Mouse (Mus musculus) cortical plate, adult 2 months (tissue): ENCODE results near the gene Gm20671. TPM values are rescaled to one million over a fixed set of nuclear protein-coding genes. Genes with fewer than 3 reads are reported as not detected.
A peak's percentile ranks its signal among the peaks of the same experiment; 100 is the strongest.
"Not testable (repeated sequence)": the region's sequence is repeated elsewhere in the genome, so short reads cannot be mapped to it uniquely, and the experiment has no call there.

Experiments used
- H3K27ac ChIP-seq: fragments of 200-500 bp; 2 replicates; pipeline ENCODE4 v1.5.1; 2012; ENCODE audit warnings: low read length, control low read depth, inconsistent platforms; ENCODE audit not compliant: insufficient read depth
- H3K4me1 ChIP-seq: fragments of 200-500 bp; 2 replicates; pipeline ENCODE4 v1.6.1; 2011; ENCODE audit warnings: low read length; ENCODE audit not compliant: control insufficient read depth, insufficient read depth
- H3K4me3 ChIP-seq: fragments of 200-500 bp; 2 replicates; pipeline ENCODE4 v1.5.1; 2011; ENCODE audit warnings: mild to moderate bottlenecking, low read length, control low read depth; ENCODE audit not compliant: insufficient read depth
- CTCF ChIP-seq: fragments of 200-500 bp; IDR thresholded peaks from 2 replicates; pipeline ENCODE4 v1.5.1; 2011; ENCODE audit warnings: mild to moderate bottlenecking, control low read depth, low read length; ENCODE audit not compliant: insufficient read depth; ENCODE audit errors: extremely low read depth
- POLR2A ChIP-seq: fragments of 200-500 bp; IDR thresholded peaks from 2 replicates; pipeline ENCODE4 v1.6.1; 2011; ENCODE audit warnings: mild to moderate bottlenecking, low read length, control low read depth; ENCODE audit not compliant: insufficient read depth; ENCODE audit errors: extremely low read depth
- polyA plus RNA-seq: library from polyadenylated mRNA; depleted of rRNA; stranded (reverse); fragments of >200 nt; gene quantifications from 2 replicates; pipeline ENCODE4 v1.2.3, GENCODE M21; 2012

Gm20671 gene
- polyA plus RNA-seq, 1 experiment: not detected

DNA sequence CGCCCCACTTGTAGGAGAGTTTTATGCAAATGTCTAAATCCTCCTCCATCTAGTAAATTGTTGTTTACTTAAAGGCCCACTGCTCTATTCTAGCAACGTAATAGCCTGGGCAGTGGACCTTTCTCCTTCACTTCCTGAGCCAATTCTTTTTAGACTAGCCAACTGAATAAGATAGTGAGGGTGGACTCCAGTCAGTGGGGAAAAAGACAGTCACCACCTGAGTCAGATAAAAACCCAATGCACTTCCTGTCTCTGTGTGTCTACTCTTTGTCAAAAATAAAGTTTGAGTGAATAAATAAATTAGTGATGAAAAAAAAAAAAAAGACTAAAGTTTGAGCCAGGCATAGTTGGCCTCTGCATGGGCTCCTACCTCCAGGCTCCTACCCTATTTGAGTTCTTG, 67.2 kb downstream of the Gm20671 start:
- Histone ChIP-seq H3K4me1 (peaks cover 2% of the 10 kb centered on the region; the same call in 1 of the 2 replicates), H3K27ac (no peak overlapping the region), H3K4me3 (no peak overlapping the region)
- TF ChIP-seq CTCF (no peak), POLR2A (no peak)

DNA sequence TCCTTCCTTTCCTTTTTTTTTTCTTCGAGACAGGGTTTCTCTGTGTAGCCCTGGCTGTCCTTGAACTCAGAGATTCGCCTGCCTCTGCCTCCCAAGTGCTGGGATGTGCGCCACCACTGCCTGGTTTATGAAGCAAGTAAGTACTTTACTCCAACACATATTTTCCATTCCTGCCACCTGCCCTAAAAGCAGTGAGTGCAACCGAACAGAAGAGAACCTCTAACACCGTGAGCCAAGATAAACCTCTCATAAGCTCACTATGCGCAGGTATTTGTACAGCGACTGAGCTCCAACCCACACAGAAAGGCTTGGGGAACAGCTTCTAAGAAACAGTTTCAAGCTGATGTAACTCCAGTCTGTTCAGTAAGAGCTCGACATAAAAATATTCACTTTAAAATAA, 70.8 kb downstream of the Gm20671 start:
- Histone ChIP-seq H3K4me3 (no peak overlapping the region), H3K27ac (no peak overlapping the region), H3K4me1 (peaks cover 4% of the 10 kb centered on the region; the same call in 1 of the 2 replicates)
- TF ChIP-seq POLR2A (no peak), CTCF (no peak)

DNA sequence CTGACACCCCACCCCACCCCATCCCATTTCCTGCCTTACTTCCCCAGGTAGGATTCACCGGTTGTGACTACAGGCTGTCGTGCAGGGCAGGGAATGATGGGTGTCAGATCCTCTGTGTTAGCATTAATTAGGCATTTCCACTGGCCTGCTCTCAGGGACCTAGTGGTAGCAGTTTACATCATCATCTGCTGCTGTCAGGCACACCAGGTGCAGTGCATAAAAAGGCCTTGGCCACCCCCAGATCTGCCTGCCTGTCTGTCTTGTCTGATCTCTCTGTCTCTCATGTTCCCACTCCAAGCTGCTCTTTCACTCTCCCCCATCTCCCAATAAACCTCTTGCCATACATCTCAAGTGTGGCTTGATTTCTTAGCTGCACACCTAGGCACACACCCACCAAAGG, 75.2 kb downstream of the Gm20671 start:
- TF ChIP-seq CTCF (no peak), POLR2A (no peak)
- H3K4me1 ChIP-seq: peaks cover 2% of the 10 kb centered on the region; the same call in 1 of the 2 replicates
- H3K4me3 ChIP-seq: no peak overlapping the region
- H3K27ac ChIP-seq: no peak overlapping the region

DNA sequence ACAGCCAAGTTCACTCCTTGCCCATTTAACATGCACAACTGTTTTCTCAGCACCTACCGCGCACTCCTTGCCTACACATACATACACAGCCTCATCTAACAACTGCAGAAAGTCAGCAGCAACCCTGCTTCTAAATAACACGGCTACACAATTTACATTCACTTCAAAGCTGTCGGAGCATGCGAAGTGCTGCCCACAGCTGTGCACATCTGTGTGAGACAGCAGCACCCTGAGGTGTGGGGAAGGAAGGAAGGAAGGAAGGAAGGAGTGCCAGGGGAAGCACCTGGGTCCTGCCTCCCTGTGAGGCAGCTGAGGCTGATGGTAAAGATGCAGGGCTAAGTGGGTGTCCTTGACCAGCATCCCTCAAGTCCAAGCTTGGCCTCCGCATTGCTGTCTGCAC, 78.0 kb downstream of the Gm20671 start:
- TF ChIP-seq POLR2A (no peak), CTCF (no peak)
- Histone ChIP-seq H3K4me1 (peaks cover 3% of the 10 kb centered on the region; the same call in 1 of the 2 replicates), H3K4me3 (no peak overlapping the region), H3K27ac (no peak overlapping the region)

DNA sequence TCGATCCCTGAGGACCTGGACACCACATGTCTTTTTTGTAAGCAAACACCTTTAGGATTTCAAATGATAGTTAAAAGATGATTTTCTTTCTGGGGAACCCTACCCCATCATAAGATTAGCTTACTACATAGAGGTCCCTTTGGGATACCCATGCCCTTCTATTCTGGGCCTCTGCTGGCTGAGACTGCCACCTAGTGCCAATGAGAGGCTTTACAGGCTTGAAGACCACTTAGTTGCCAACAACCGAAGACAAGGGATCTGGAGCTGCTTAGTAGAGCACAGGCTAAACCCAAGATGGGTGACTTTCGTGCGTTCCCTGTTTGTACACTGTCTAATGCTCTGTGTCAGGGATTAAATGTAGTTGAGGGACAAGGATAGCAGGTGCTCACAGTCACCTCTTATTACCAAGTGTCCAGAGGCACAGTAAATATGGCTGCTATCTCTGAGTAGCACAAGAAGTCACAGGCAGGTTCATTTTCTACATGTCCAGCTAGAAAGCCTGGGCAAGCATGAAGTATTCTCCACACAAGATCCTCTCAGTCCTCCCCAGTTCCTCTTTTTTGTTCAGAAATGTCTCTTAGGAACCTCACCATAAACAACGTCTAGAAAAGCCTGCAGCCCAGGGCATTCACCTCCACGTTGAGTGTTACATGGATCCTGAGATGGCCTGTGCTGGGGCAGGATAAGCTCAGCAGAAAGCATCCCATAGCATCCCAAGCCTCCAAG, 79.1 kb downstream of the Gm20671 start:
- Histone ChIP-seq H3K4me1 (peaks cover 3% of the 10 kb centered on the region; the same call in 1 of the 2 replicates), H3K27ac (no peak overlapping the region), H3K4me3 (no peak overlapping the region)
- TF ChIP-seq POLR2A (no peak), CTCF (peak; percentile 88)

DNA sequence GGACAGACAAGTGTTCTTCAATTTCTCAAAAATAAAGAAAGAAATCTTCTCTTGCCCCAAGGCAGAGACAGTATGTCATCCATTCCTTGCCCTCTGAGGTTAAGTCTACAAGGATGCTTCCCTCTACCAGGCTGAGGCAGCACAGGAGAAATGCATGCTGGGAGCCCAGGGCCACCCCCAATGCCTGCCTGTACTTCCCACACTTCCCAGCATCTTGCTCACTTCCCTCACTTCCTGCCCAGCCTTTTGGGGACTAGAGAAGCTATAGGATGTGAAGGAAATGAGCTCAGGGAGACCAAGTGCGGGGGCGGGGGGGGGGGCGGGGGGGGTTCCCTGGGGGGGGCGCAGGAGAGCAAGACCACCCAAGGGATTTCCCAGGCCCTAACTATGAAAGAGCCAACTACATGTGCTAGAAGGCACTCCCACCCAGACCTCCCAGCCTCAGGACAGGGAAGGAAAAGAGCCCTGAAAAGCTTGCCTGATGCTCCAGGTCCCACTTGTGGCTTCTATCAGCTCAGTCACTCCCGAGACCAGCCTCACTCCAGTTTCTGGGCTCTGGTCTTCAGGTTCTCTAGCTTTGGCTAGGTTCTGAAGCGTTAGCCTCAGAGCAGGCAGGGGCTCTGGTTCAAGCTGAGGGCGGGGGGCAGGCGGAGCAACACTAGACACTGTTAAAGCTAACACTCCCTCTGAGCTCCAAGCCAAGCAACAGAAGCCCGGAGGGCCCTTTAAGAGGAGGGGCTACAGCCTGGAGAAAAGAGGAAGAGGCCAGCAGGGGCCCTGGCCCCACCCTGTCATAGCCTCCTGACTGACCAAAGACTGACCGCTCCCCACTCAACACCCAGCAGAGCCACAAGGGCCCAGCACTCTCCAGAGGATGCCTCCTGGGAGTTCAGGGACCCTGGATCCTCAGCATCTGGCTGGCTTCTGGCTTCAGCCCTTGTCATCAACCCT, 80.9 kb downstream of the Gm20671 start:
- no peak for TF ChIP-seq POLR2A
- TF ChIP-seq CTCF: no peak
- Histone ChIP-seq H3K4me3 (peak overlapping the region; percentile 30), H3K27ac (peak overlapping the region; percentile 57), H3K4me1 (peaks cover 6% of the 10 kb centered on the region)

DNA sequence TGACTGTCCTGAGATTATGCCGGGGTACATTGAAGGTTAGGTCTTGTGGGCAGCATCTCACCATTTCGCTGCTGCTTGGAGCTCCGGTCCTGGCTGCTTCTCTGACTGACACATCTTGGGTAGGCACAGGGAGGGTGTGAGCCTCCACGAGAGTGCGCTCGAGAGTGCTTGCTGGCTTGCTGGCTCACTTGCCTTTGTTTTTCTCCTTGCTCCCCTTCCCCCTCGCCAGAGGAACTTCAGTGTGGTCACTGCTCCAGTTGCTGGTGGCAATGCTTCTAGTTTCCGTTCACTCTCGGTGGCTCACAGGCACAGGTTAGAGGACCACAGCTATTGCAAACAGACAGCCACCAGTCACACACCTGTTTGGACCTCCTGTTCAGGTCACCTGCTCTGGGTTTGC, 84.8 kb downstream of the Gm20671 start:
- Histone ChIP-seq H3K4me1 (peaks cover 10% of the 10 kb centered on the region), H3K27ac (peak overlapping the region; percentile 71), H3K4me3 (peak overlapping the region; percentile 6; the same call in 1 of the 2 replicates)
- peak; percentile 76; the same call in 1 of the 2 replicates for TF ChIP-seq POLR2A
- peak; percentile 65 for TF ChIP-seq CTCF

DNA sequence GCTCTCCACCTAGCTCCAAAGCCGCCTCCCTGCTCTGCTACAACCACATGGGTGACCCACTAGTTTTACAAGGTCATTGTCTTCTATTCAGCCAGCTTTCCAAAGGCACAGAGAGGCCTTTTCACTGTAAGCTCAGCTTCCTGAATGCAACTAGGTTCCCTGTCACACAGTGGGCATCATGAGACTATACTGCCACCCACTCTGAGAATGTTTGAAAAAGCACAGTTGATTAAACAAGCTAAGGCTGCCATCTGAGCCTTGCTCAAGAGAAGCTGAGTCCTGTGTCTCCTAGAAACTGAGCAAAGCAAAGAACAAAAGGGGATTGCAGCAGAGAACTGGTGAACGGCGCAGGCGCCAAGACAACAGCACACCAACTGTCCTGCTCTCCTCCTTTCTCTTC, 85.5 kb downstream of the Gm20671 start:
- peak; percentile 37; the same call in 1 of the 2 replicates for TF ChIP-seq POLR2A
- H3K4me3 ChIP-seq: not testable (repeated sequence)
- Histone ChIP-seq H3K4me1 (peaks cover 10% of the 10 kb centered on the region), H3K27ac (peak overlapping the region; percentile 71)

DNA sequence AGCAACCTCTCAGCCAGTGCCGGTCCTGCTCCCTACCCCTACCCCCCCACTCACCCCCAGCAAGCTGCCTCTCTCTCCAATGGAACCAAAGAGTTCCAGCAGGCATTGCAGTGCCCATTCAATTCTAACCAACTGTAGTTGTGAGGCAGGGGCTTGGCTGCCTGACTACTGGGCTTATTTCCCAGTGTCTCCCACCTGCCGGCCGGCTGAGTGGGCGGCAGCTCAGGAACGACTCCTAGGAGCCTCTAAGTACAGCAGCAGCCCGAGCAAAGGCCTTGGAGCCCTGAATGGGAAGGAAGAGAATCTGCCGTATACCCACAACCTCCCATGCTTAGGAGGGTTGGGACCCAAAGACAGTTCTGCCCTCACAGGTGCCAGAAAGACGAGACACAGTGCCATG, 86.1 kb downstream of the Gm20671 start:
- not testable (repeated sequence) for H3K4me3 ChIP-seq
- H3K4me1 ChIP-seq: peaks cover 10% of the 10 kb centered on the region
- H3K27ac ChIP-seq: peak overlapping the region; percentile 86

DNA sequence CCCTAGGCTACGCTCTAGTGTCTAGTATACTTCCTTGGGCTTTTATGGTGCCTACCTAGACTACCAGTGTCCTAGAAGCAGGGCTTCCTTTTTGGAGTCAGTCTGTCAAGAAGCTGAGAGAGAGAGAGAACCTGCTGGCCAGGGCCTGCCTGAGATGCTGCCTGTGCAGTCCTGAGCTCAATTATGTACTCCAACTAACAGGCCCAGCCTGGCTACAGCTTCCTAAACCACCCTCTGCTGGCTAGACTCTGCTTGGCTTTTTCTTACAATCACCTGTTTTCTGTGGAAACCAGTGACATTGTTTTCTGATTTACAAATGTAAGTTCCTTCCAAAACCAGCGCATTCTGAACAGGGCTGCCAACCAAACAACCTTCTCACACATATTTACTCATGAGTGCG, 86.8 kb downstream of the Gm20671 start:
- H3K4me3 ChIP-seq: no peak overlapping the region
- TF ChIP-seq CTCF: no peak
- TF ChIP-seq POLR2A: no peak
- peak overlapping the region; percentile 86 for H3K27ac ChIP-seq
- H3K4me1 ChIP-seq: peaks cover 8% of the 10 kb centered on the region

DNA sequence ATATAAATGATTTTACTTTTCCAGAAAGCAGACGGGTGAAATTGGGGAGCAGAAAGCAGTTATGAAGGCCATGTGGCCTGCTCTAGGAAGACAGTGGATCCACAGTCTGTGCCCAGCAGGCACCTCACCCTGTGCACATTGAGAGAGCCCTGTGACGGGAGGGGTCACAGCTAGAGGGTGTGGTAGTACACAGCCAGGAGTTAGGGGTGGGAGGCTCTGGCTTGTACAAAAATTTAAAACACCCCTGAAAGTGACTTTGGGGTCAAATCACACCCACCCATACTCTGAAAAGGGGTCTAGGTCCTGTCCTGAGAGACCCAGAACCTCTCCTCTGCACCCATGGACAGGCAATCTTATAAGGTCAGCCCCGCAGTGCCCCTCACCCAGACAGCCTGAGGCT, 90.1 kb downstream of the Gm20671 start:
- not testable (repeated sequence) for H3K4me3 ChIP-seq, H3K4me1 ChIP-seq, H3K27ac ChIP-seq
